Mouse (Mus musculus) testis, adult 2 months (tissue): ENCODE results near the gene Pbld1.

Experiments used
- CTCF ChIP-seq: fragments of 200-500 bp; IDR thresholded peaks from 2 replicates; pipeline ENCODE4 v1.5.1; 2012; ENCODE audit warnings: low read depth, mild to moderate bottlenecking, inconsistent platforms, low read length, moderate library complexity; ENCODE audit not compliant: control insufficient read depth, insufficient read depth, insufficient replicate concordance
- POLR2A ChIP-seq: fragments of 200-500 bp; IDR thresholded peaks from 2 replicates; pipeline ENCODE4 v1.6.1; 2012; ENCODE audit warnings: low read depth, mild to moderate bottlenecking, inconsistent platforms, low read length, moderate library complexity; ENCODE audit not compliant: control insufficient read depth

- TF ChIP-seq POLR2A (no peak), CTCF (no peak)
Measured at GRCm38 (mm10) chr10:63123141-63123540, 63.2 kb downstream of the Pbld1 start.
